Mouse (Mus musculus) MN1 (cell line): ENCODE measurements around the gene 9930104L06Rik.

Source experiments
- DNase-seq: peaks from one replicate; pipeline ENCODE4 v3.0.0-alpha.2; 2016; ENCODE audit warnings: low spot score

The 9930104L06Rik gene

DNA sequence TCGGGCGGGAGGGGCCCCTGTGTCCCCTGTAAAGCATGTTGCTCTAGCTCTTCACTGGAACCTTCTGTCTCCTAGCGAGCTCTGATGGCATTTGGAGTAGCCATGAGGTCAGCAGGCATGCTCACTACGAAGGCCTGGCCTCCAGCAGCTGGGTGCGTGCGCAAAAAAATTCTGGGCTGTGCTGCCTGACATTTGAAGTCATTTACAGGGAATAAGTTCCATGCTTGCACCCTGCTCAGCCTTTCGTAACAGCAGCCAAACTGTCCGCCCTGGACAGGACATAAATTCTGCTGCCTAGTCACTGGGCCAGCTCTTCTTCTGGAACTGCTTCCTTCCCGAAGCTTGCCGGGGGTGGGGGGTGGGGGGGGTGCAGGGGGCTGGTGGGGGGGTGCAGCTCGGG lies 22.2 kb downstream of the 9930104L06Rik start:
- DNase-seq, result no peak

DNA sequence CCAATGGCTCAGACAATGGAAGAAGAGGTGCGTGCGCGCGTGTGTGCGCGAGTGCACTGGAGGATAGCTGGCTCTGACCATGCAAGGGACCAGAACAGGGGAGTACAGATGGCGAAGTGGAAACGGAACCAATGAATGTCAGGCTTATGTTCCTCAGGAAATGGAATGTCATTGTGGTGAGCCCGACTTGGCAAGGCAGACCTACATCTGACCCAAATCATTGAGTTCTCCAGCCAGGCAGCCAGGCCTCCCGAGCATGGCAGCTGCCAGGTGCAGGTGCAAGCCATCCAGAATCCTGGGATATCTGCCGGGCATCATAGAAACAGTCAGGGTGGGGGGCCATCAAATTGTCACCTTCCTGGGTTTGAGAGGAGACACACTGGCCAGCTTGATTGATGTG lies 24.1 kb downstream of the 9930104L06Rik start:
- DNase-seq, result no peak

- no peak for DNase-seq
These were observed 25.7 kb downstream of the 9930104L06Rik start for GRCm38 (mm10) chr4:124962576-124962975.

- DNase-seq, result no peak
These were observed 28.2 kb downstream of the 9930104L06Rik start for GRCm38 (mm10) chr4:124964912-124965599.

- DNase-seq, result no peak
These were observed 31.9 kb downstream of the 9930104L06Rik start for GRCm38 (mm10) chr4:124968711-124969110.

DNA sequence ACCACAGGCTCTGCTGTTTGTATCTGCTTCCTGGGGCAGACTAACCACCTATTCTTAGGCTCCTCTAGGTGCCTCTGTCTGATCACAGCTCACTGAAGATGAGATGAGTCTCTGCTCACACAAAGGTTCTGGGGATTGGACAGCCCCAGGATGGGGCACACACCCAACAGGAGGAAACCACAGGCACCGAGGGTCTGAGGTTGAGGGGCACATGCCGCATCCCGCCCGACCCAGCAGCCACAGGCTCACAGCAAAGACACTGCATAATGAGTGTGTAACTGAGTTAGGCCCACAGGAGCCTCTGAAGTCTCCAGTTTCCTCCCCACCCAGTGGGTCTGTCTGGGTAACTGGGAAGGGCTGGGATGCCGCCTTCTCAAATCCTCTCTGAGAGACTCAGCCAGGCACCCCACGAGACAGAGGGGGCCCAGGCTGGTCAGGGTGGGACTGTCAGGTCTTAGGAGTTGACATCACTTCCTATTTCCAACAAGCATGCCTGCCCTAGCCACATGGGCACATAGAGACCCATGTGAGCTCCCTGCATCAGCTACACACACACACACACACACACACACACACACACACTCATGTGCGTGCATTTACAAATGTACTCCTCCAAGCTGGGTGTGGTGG lies 32.5 kb downstream of the 9930104L06Rik start:
- no peak for DNase-seq

DNA sequence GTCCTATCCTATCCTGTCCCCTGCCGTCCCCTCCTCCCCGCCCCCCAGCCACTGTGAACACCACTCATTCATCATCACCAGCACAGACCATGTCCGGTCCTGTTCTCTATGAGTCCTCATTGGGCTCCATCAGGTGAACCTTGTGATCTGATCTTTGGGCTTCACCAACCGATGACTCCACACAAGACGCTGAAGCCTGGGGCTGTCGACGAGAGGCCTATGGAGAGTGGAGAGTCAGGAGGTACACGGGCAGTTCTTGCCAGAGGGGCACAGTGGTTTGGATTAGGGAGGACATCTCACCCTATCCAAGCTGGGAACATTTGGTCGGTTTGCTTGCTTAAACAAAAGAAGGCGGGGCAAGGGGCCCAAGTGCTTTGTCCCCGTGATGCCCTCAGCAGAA lies 33.3 kb downstream of the 9930104L06Rik start:
- no peak for DNase-seq

DNA sequence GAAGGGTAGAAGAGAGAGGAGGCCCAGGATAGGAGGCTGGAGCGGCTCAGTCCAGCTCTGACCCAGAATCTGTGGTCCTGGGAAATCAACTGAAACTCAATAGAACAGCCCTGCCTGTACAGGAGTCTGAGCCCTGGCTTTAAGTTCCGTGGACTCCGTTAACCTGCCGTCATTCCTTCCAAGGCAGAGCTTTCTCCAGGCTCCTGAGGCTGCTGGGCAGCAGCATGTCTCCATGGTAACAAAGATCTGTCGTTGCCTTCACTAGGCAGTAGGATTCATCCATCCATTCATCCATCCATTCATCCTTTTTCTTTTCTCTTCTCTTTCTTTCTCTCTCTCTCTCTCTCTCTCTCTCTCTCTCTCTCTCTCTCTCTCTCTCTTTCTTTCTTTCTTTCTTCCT lies 33.8 kb downstream of the 9930104L06Rik start:
- no peak for DNase-seq

DNA sequence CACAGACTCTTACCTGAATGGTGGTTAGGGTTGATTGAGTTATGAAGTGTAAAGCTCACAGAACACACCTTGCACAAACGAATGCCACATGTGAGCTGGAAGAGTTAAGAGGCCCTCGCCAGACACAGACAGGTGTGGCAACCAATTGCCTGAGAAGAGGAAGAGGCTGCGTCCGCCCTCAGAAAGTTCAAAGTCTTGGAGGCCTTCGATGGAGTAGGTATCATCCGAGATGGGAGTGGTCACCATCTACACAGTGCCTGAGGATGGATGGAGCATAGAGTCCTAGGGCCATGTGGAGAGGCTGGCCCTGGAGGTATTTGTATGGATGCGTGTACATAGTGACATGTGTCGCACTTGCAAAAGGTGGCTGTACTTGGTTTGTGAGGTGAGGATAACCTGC lies 34.2 kb downstream of the 9930104L06Rik start:
- DNase-seq, result no peak

- no peak for DNase-seq
These were observed 35.5 kb downstream of the 9930104L06Rik start for GRCm38 (mm10) chr4:124972316-124972715.

- peak; percentile 79 for DNase-seq
These were observed 36.4 kb downstream of the 9930104L06Rik start for GRCm38 (mm10) chr4:124973296-124973695.

DNA sequence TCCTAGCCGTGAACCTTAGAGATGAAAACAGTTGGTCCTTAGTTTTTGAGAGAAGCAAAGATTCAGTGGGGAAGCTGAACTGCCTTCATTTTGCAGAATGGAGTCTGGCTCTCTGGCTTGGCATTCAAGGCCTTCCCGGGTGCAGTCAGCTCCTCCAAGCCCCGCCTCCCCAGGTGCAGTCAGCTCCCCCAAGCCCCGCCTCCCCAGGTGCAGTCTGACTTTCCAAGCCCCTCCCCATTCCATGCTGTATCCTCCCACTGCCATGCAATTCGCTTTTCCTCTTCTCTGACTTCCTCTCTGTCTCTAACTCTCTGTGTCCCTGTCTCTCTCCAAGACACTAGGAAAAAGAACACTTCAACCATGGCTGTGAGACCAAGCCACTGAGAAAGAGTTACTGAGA lies 41.4 kb downstream of the 9930104L06Rik start:
- no peak for DNase-seq

- peak; percentile 69 for DNase-seq
These were observed 47.2 kb downstream of the 9930104L06Rik start for GRCm38 (mm10) chr4:124983893-124984526.

DNA sequence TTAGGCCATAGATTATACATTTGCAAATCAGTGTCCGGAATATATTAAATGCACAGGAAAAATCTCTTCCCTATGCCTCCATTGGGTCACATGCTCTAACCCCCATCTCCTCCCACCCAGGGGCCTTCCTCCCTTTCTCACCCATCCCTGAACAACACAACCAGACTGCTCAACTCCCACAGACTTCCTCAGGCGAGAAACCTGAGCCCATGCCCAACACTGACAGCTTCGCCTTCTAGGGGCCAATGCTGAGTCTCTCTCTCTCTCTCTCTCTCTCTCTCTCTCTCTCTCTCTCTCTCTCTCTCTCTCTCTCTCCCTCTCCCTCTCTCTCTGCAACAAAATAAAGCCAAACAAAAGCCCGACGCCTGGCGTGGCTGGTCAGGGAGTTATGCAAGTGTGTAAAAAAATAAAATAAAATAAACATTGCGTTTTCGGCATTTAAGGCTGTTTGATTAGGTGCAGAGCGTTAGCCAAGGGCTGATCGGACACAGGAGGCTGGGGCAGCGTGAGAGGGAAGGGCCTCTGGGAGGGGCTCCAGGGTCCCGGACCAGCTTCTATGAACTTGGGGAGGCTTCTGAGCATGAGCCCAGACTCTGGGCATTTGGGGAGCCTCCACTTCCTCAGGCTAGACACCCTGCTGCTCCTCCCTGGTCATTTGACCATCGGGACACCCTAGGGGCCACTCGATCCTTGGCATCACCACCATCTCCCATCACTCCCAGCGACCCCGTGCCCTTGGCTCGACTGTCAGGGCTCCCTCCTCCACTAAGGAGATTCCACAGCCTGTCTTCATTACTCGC lies 48.2 kb downstream of the 9930104L06Rik start:
- peak; percentile 23 for DNase-seq

- peak; percentile 42 for DNase-seq
These were observed 49.1 kb downstream of the 9930104L06Rik start, which contains the start of gene Rspo1 for GRCm38 (mm10) chr4:124985671-124986602. Rspo1 (plus strand) TSS chr4:124986430.

GRCm38 (mm10) chr4:124986739-124987710 lies 50.2 kb downstream of the 9930104L06Rik start:
- peak; percentile 23 for DNase-seq

- DNase-seq, result no peak
These were observed 50.9 kb downstream of the 9930104L06Rik start for GRCm38 (mm10) chr4:124987711-124988097.

DNA sequence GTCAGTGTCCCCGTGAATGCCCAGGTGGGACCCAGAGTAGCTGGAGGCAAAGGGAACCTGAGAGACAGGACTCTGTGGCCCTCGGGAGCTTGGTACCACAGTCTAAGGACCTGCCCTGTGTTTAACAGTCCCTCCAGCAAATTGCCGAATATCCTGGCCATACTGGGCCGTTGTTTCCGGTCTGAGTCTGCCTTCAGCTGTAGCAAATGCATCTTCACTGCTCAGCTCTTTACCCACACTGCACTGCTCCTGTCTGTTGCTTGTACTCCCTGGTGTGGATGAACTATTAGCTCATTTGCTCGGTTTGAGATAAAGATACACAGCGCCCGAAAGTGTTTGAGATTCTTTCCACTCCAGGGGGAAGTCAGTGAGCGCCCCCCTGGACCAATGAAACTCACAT lies 51.5 kb downstream of the 9930104L06Rik start:
- DNase-seq, result peak; percentile 25

DNA sequence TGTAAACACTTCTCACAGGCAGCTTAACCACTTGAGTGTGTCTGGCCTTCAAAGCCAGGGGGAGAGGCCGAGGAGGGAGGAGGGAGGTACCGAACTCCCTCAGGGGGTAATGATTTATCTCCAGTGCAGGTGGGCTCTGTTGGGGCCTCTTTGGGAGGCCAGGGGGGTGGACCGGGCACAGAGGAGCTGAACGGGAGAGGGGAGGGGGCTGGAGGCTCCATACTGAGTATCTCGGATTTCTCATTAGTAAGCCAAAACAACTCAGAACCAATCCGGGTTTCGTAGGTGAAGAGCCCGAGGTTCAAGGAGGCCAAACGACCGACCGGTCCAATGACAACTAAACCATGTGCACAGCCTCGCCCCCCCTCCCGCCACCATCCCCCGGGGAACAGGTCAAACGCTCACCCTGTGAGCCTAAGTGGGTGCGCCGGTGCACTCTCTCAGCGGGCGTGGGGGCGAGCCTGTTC lies 53.0 kb downstream of the 9930104L06Rik start:
- DNase-seq, result no peak

DNA sequence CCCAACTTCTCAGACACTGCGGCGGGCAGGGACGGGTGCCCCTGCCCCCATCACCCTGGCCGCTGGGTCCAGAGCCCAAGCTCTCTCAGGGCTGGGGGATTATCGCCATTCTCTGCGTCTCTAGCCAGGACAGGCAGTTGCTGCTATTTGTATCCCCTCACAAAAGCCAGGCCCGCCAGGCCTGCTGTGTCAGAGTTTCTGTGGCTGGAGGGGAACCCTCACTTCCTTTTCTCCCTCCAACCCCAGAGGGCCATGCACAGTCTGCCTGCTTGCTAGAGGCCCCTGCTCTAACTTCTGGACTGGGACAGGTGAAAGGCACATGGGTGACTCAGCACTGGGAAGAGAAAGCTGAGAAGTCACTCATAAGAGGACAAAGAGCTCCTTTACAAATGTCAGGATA lies 53.5 kb downstream of the 9930104L06Rik start:
- DNase-seq, result no peak
